Mouse (Mus musculus) left cerebral cortex, adult 18-20 months (tissue): Measurements from ENCODE around the gene Xpa. TPM values are rescaled to one million over a fixed set of nuclear protein-coding genes. Genes with fewer than 3 reads are reported as not detected.
"Not testable (repeated sequence)": the region's sequence is repeated elsewhere in the genome, so short reads cannot be mapped to it uniquely, and the experiment has no call there.

Source experiments
- DNase-seq, 2 experiments: peaks; one replicate each; pipeline ENCODE4 v3.0.0; 2021 to 2022; ENCODE audit warnings: low spot score in 2 of 2, mixed read lengths in 1 of 2
- long read RNA-seq, 2 experiments: library from polyadenylated mRNA; stranded (forward); transcript quantifications; one replicate each; pipeline ENCODE4 v2.0.0; 2021
- total RNA-seq, 2 experiments: library from RNA; stranded (reverse); gene quantifications; 2 replicates each; pipeline ENCODE4 v1.2.3; 2021

The Xpa gene
- 10 to 100 TPM; 10.2 to 11.2 TPM for total RNA-seq
- long read RNA-seq, experiment 1, transcript Xpa-201 (6 exons, 955 nt): major isoform, 5 of 11 reads
- long read RNA-seq, experiment 1, partial matches to known transcripts: 0 of 11 reads
- long read RNA-seq, experiment 1, other reads (novel, unspliced or antisense): 6 of 11 reads
- long read RNA-seq, experiment 2, partial matches to known transcripts: 0 of 7 reads
- long read RNA-seq, experiment 2, other reads (novel, unspliced or antisense): 5 of 7 reads

DNA sequence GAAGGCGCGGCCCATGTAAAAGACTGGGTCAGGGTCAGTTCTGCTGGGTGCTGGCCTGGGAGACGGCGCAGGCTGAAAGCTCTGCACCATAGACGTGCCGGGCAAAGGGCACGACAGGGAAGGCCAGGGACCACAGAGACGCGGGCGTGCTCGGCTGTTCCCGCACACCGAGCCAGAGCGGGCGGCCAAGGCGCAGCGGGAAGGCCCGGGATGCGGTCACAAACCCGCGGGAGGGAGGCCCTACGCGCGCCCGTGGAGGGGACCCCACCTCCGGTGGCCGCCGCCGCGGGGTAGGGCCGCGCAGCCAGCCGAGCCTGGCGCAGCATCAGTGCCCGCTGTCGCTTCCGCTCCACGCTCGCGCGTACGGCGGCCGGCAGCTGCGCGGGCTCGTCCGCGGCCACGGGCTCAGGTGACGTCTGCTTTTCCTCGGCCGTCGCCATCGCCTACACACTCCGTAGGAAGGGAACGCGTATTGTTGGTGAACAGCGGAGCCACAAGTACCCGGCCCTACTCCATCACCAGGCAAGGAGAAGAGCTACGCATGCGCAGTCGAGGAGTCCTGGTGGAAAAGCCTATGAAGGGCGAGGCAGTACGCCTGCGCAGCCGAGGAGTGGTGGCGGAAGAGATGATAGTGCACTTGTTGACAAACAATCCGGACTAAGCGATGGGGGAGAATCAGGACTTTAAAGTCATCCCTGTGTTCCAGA, at the start of gene Xpa:
Gene Xpa, minus strand, starts transcription at position 531 of the 707 bp plus-strand sequence.
- peak; percentile 95 for DNase-seq

DNA sequence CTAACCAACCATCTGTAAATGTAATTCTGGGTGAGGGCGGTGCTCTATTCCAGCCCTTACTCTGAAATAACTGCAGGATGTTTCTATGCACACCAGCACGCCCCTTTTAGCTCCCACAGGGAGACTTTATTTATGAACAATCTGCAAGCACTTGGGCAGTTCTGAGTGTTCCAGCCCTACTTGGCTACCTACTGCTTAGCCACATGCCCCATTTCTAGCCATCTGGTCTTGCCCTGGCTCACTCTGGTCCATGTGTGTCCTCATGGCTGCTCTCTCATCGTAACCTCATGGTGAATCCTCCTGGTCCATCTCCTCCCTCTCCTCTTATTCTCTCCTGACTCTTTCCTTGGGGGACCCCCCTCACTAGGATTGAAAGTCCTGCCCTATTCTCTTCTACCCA, 39.8 kb upstream of the Xpa start:
- DNase-seq: no peak

DNA sequence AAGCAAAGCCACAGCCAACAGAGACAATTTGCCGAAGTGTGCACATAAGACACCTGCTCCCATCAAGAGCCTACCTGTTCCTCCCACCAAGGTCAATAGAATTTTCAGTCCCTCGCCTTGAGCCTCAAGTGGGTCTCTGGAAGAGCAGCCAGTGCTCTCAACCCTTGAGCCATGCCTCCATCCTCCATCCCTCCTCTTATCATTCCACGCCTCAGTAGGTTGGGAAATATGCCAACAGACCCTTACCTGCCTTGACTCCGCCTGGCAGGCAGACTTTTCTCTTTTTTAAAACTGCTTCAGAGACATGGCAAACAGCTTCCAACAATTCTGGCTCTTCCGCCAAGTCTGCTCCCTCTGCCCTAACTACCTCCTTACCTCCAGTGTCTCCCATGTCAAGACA, 38.6 kb upstream of the Xpa start:
- DNase-seq: no peak

DNA sequence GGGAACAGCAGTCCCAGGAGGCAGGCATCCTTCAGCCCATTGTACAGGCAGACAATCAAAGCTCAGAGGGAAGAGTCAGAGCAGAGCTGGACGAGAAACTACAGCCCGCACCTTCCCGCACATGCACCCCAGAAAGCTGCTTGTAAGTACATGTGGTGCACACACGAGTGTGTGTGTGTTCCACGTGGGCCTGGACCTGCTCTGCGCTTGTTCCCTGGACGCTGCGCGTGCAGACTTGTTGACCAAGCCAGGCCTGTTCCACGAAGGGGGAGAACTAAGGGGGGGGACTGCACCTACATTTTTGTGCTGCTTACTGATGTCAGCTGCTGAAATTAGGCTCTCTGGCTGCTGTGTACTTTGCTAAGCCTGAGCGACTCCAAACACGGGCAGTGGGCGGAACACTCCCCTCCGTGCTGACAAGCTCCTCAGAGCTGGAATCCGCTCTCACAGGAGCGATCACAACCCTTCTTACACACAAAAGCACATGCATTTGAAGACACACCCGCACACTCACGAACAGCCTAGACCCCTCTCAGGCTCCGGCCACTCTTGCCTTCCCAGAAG, 30.9 kb upstream of the Xpa start:
- DNase-seq: no peak

DNA sequence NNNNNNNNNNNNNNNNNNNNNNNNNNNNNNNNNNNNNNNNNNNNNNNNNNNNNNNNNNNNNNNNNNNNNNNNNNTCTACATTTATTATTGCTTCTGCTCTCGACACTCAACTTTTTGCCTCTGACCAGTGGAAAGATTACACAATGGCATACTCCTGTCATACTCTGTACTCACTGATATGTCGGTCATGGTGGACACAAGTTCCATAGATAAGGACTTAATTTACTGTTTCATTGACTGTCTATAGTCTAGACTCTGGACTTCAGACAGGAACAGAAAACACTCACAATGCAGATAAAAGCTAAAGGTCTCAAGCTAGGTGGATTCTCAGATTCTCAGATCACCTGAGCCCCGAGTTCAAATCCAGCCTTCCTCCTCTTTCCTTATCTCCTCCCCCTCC, 25.0 kb upstream of the Xpa start:
- DNase-seq: no peak

DNA sequence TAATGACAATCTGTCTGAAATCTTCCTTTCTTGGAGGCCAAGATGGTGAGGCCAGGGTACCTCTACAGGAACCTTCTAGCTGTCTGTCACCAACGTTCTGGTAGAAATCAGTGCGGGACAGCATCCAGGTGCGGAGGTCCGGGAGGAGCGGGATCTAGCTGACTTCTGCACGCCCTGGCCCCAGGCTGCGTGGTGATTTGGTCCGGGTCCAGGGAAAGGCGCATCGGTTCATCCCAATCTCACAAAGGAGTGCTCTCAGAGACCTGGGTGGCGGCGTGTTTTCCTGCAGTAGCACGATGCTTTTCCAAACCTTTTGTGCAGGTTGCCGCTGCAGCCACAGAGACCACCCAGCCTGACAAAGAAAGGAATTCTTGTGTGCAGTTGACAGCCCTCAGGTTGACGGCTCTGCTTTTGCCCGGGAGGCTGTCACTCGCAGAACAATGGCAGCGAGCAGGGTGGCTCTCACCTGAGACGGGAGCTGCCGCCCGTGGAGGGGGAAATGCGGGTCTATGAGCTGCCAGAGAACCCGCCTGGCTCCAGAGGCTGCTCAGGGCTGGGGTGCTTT, 6.5 kb upstream of the Xpa start:
- no peak for DNase-seq

DNA sequence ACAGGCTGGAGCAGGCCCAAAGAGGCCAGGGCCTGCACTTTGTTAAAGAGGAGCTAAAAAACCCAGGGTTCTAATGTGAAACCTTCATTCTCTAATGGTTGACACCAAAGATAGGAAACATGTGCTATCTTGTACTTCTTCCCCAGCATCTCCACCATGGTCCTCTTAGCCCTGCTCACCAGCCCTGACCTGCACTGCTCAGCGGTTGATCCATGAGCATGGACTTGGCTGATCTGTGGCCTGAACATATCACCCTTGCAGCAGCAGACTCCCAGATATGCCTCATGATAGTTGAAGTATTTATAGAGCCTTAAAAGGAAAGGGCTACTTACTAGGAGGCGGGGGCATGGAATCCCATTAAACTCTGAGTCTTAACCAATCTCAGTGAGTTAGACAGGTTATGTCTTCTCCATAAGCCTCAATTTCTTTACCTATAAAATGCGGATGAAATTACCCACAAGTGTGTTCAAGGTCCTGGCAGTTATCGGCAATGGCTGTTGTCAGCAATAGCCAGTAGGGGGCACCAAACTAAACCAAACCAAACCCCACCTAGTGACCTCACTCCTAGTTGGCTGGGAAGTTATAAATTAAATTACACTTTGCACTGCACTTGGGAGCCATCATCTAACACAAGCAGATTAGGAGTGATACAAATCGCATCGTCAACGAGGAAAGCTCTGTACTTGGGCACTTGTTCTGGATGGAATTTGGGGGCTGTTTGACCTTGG, 5.9 kb upstream of the Xpa start:
- DNase-seq: peak; percentile 69 to 70

DNA sequence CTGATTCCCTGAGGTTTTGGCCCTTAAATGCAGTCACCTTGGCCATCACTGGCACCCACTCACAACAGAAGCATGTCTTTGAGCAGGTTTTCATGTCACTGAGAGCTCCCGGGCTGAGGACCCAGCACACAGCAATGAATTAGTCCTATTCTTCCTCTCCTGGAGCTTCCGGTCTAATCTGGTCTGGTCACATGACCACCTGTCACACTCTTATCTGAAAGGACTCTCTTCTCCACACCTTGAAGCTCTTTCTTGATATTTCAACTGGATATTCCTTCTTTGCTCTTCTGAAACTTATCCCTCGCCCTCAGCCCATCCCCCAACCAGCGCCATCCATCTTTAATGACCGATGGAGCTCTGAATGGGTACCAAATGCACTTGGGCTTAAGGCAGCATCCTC, 2.0 kb upstream of the Xpa start:
- no peak for DNase-seq

DNA sequence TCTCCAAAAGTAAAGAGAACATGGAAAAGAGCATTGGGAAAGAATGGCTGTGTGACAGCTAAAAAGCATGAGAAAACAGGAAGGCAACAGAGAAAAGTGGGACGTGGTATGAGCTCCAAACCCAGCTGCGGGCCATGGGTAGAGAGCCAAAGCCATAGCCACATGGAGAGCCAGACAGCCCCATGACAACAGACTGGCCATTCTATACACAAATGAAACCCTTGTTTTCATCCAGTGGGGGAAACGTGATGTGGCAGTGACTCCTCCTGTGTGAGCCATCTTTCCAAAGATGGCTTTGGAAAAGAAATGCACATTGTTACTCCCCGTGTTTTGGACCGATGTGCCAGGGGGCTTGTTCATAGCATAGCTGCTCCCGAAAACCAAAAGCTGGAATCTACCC, 402 bp upstream of the Xpa start:
- DNase-seq: no peak

DNA sequence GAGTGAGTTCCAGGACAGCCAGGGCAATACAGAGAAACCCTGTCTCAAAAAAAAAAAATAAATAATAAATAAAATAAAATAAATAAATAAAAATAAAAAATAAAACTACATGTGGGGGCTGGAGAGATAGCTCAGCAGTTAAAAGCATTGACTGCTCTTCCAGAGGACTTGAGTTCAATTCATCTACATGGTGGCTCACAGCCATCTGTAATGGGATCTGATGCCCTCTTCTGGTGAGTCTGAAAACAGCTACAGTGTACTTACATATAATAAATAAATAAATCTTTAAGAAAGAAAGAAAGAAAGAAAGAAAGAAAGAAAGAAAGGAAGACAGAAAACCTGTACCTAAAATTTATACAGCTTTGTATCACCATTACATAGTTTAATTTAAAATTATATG, 4.1 kb downstream of the Xpa start:
- not testable (repeated sequence) for DNase-seq

DNA sequence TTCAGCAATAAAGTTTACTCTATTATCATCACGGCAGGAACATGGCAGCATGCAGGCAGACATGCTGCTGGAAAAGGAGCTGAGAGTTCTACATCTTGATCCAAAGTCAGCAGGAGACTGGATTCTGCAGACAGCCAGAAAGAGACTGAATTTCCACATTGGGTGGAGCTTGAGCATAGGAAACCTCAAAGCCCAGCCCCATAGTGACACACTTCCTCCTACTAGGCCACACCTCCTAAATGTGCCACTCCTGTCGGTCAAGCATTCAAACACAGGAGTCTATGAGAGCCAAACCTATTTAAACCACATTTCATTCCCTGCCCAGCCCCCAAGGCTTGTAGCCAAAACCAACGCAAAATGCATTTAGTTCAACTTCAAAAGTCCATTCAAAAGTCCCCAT, 9.6 kb downstream of the Xpa start:
- no peak for DNase-seq

DNA sequence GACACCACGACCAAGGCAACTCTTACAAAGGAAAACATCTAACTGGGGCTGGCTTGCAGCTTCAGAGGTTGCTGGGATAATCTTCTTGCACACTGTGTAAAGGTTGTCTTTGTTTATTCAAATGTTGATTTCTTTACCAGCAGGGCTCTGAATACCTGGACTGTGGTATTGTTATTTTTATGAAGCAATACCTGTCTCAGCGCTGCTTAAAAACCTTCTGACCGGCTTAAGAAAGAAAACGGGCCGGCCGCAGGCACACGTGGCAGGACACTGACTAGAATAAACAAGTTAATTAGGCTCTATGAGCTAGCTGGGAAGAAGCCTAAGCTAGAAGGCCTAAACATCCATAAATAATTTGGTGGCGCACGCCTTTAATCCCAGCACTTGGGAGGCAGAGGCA, 10.2 kb downstream of the Xpa start:
- no peak for DNase-seq

DNA sequence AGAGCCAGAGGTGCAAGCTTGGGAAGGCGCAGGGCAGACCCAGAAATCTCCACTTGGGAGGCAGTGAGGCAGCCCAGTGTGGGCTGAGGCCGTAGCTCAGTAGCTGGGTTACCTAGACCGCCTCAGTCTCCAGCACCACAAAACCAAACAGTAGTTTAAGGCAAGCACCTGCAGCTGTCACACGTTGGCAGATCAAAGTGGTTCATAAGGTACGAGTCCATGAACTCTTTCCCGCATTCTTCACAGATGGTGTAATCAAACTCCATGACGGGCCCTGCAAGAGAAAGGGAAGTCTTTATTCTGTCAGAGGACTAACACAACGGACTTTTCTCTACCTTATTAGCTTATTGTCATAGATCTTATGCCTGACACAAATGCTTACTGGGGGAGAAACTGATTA, 10.7 kb downstream of the Xpa start:
- no peak for DNase-seq

DNA sequence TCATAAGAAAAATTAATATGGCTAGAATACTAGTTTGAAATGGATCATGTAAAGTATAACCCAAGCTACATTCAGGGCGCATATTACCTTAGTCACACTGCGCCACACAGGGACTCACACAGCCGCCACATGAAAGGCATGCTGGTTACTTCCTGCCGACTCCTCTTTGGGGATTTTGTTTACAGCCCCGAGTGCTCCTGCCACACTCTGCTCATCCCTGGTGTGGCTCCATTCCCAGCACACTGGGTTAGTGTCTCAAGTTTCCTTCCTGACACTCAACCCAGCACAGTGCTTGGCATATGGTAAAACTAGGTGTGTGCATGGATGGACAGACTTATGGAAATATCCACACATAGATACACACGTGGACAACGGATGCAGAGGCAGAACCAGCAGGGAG, 13.9 kb downstream of the Xpa start:
- no peak for DNase-seq

DNA sequence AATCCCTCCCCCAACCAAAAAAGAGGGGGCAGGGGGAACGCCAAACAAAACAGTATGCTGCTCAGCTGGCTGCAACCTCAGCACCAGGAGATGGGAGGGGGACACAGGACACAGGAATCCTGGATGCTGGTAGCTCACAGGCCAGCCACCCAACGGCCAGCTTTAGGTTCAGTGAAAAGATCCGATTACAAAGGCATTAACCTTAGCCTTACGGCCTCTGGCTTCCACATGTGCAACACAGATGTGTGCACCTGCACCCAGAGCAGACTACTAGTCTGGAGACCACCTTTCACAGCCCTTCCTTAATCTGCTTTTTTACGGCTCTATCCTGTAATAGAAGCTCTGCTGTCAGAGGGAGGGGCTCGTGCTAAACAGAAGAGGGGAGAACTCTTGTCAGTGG, 14.9 kb downstream of the Xpa start:
- DNase-seq: no peak

DNA sequence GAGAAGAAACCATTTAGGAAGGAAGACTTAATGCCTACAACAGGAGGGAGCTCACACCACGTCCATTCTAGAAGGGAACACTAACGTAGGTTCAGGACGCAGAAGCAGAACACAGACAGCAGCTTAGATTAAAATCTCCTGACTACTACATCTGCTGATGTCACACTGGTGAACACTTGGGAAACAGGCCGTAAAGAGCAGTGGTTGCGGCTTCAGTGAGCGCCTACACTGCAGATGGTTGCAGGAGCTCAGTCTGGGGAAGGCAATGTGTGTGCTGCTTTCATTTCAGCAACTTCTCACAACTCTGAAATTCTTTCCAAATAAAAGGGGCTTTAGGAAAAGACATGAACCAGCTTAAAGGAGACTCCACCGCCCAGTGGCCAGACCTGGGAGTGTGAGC, 18.6 kb downstream of the Xpa start:
- DNase-seq: no peak

DNA sequence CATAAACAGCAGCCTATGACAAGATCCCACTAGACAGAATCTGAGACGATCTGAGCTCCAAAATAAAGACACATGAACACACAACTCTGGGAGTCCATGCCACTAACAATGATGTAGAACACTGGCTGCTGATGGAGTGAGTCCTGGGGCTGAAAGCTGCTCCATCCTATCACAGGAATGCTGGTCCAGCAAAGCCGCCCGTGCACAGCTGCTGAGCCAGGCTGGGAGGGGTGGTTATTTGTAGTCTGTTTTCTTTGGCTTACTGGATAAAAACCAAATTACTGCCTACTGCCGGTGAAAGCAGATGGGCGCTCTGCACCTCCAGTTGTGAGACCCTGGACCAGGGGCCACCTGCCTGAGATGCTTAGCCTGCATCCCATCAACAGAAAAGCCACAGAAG, 19.1 kb downstream of the Xpa start:
- DNase-seq: no peak

DNA sequence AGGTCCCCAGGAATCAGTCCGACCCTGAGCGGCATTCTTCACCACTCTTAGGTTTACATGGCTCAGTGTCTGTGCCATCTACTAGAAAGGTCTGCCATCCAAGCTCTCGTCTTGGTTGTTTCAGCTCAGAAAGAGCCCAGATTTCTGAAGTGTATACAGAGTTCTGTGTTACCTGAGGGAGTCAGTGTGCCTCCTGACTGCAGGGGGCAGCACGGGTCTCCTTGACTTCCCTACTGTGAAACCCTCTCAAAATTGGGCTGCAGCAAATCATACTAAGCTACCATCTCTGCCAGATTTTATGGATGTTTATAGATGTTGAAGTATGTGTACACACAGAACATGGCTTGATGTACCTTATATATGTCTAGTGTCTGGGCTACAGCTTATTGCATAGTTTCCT, 19.8 kb downstream of the Xpa start:
- DNase-seq: no peak

DNA sequence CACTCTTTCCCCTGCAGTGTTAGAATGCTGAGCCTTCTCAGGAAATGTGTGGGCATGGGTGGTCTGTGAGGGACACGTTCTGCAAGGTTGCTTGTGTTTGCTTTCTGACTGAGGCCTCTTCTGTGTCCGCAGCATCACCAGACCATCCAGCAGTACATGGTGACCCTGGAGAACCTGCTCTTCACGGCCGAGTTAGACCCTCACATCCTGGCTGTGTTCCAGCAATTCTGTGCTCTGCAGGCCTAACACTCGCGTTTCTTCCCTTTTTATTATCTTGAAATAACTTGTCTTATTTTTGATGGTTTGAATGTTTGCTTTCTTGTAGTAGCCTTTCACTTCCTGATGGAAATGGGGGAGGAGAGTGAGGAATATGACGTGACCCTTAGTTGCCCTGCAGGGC, 24.4 kb downstream of the Xpa start:
- DNase-seq: no peak

DNA sequence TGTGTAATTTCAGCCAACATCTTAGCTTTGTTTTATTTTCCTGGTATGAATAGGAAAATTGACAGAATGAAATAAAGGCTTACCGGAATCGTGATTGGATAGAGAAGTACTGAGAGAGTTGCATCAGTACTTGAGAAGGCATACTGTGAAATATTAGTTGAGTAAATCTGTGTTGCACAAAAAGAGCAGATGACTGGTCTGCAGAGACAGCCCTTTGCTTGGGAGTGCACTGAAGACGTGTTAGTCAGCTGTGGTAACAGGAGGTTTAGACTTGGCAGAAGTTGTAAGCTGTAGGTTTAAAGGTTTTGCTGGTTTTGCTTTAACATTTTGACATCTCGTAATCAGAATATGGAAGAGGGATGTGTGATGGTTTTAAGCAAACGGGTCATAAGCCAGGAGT, 30.3 kb downstream of the Xpa start:
- no peak for DNase-seq

DNA sequence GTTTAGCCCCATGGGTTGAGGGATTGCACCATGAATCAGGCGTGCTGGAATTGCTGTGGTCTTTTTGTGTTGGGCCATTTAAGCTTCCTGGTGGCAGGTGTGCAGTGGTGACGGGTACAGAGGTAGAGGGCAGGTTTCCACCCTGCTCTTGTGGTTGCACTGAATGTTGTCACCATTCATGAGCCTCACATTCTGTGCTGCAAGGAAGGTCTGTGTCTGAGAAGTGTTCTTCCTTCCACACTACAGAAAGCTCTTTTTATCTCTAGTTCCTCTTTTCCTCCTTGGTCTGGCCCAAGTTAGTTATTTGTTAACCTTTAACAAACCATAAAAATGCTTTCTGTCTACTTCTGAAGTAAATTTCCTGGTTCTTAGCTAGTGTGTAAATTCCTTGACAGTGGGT, 32.1 kb downstream of the Xpa start:
- DNase-seq: no peak
